Mouse (Mus musculus): ENCODE data around the gene Akap12.

The Akap12 gene

GRCm38 (mm10) chr10:4284781-4285180 is 18.6 kb downstream of the Akap12 start:
- DNase-seq (ENCODE audit: low spot score in 2 of 2) = no peak

- DNase-seq (ENCODE audit: low spot score in 2 of 2) = no peak
Observed at GRCm38 (mm10) chr10:4285752-4286151, 19.6 kb downstream of the Akap12 start.

- DNase-seq (ENCODE audit: low spot score in 2 of 2) = no peak
Observed at GRCm38 (mm10) chr10:4289171-4289570, 23.0 kb downstream of the Akap12 start.

GRCm38 (mm10) chr10:4289636-4290035 is 23.5 kb downstream of the Akap12 start:
- DNase-seq (ENCODE audit: low spot score in 2 of 2) = no peak

- no peak for DNase-seq (ENCODE audit: low spot score in 2 of 2)
Observed at GRCm38 (mm10) chr10:4290145-4290544, 24.0 kb downstream of the Akap12 start.

GRCm38 (mm10) chr10:4290561-4290960 is 24.4 kb downstream of the Akap12 start:
- DNase-seq (ENCODE audit: low spot score in 2 of 2) = no peak

GRCm38 (mm10) chr10:4293418-4293817 is 27.2 kb downstream of the Akap12 start:
- DNase-seq (ENCODE audit: low spot score in 2 of 2) = no peak

- DNase-seq (ENCODE audit: low spot score in 2 of 2) = no peak
Observed at GRCm38 (mm10) chr10:4303558-4303957, 37.4 kb downstream of the Akap12 start.

- no peak for DNase-seq (ENCODE audit: low spot score in 2 of 2)
Observed at GRCm38 (mm10) chr10:4323885-4324284, 57.7 kb downstream of the Akap12 start.

- no peak for DNase-seq (ENCODE audit: low spot score in 2 of 2)
Observed at GRCm38 (mm10) chr10:4325562-4325961, 59.4 kb downstream of the Akap12 start.

- DNase-seq (ENCODE audit: low spot score in 2 of 2) = no peak
Observed at GRCm38 (mm10) chr10:4327716-4328115, 61.5 kb downstream of the Akap12 start.

GRCm38 (mm10) chr10:4332228-4332979 is 66.2 kb downstream of the Akap12 start:
- no peak for DNase-seq (ENCODE audit: low spot score in 2 of 2)

- DNase-seq (ENCODE audit: low spot score in 2 of 2) = no peak
Observed at GRCm38 (mm10) chr10:4333319-4333718, 67.1 kb downstream of the Akap12 start.

GRCm38 (mm10) chr10:4334039-4334683 is 68.0 kb downstream of the Akap12 start:
- peak; percentile 39 to 51 for DNase-seq (ENCODE audit: low spot score in 2 of 2)

GRCm38 (mm10) chr10:4338863-4339461 is 72.8 kb downstream of the Akap12 start:
- DNase-seq (ENCODE audit: low spot score in 2 of 2) = no peak

GRCm38 (mm10) chr10:4341430-4341829 is 75.2 kb downstream of the Akap12 start:
- DNase-seq (ENCODE audit: low spot score in 2 of 2) = peak in 1 of 2 experiments; percentile 14

GRCm38 (mm10) chr10:4346489-4347135 is 80.4 kb downstream of the Akap12 start:
- DNase-seq (ENCODE audit: low spot score in 2 of 2) = peak; percentile 69 to 82

GRCm38 (mm10) chr10:4347136-4347492 is 80.9 kb downstream of the Akap12 start:
- no peak for DNase-seq (ENCODE audit: low spot score in 2 of 2)

GRCm38 (mm10) chr10:4347591-4347990 is 81.4 kb downstream of the Akap12 start:
- DNase-seq (ENCODE audit: low spot score in 2 of 2) = no peak

- no peak for DNase-seq (ENCODE audit: low spot score in 2 of 2)
Observed at GRCm38 (mm10) chr10:4354371-4355260, 88.4 kb downstream of the Akap12 start.

- no peak for DNase-seq (ENCODE audit: low spot score in 2 of 2)
Observed at GRCm38 (mm10) chr10:4355882-4356451, 89.8 kb downstream of the Akap12 start.

All from right cerebral cortex, postnatal 36 days (tissue).